Mouse (Mus musculus): ENCODE measurements around the gene Rapsn. TPM values are rescaled to one million over a fixed set of nuclear protein-coding genes. Genes with fewer than 3 reads are reported as not detected.

Rapsn gene
- polyA plus RNA-seq, 1 experiment from 2014 or later, result 0.94 TPM

DNA sequence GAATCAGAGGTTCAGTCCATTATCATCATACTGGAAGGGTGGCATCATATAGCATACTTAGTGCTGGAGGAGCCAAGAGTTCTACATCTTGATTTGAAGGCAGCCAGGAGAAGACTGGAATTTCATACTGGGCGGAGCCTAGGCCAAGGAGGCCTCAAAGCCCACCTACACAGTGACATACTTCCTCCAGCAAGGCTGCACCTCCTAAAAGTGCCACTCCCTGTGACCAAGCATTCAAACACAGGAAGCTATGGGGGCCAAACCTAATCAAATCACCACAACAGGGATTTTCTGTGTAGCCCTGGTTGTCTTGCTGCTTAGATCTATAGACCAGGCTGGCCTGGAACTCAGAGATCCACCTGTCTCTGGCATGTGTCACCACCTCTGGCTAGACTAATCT, 11.5 kb upstream of the Rapsn start:
- 97% methylated on average over 1 of the region's 1 CpGs for WGBS

DNA sequence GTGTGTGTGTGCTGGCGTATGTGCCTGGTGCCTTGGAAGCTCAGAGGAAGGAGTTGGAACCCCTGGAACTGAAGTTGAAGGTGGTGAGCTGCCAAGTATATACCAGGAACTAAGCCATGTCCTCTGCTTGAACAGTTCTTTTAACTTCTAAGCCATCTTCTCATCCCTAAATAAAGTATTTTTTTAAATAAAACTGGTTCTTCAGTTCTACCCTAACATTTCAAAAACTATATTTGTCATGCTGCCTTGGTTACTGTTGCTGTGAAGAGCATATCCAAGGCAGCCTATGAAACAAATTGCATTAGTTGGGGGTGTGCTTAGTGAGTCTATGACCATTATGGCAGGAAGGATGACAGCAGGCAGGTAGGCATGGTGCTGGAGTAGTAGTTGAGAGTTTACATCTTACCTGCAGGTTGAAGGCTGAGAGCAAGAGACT, 10.3 kb upstream of the Rapsn start:
- H3K36me3 ChIP-seq (ENCODE audit: control insufficient read depth, insufficient read depth, low read length), result no peaks in the 10 kb centered on the region
- H3K27ac ChIP-seq (ENCODE audit: low read length), result no peak overlapping the region
- no peaks in the 10 kb centered on the region for H3K9me3 ChIP-seq (ENCODE audit: control insufficient read depth, low read length)
- ATAC-seq, result no peak
- H3K4me1 ChIP-seq (ENCODE audit: control insufficient read depth, insufficient read depth, low read length), result no peaks in the 10 kb centered on the region
- no peak overlapping the region for H3K4me2 ChIP-seq (ENCODE audit: low read depth, low read length)
- H3K9ac ChIP-seq (ENCODE audit: low read depth, low read length), result no peak overlapping the region
- no peaks in the 10 kb centered on the region for H3K27me3 ChIP-seq (replicated peaks; ENCODE audit: control insufficient read depth, insufficient read depth, low read length)
- no peak overlapping the region for H3K4me3 ChIP-seq (ENCODE audit: low read length)
- WGBS, result 97% methylated on average over 1 of the region's 1 CpGs

More for the DNA sequence above, 11.5 kb upstream of the Rapsn start:
- Histone ChIP-seq H3K36me3 (ENCODE audit: control insufficient read depth, insufficient read depth, low read length) (peaks cover 5% of the 10 kb centered on the region; the same call in 1 of the 2 replicates), H3K27ac (ENCODE audit: low read length) (no peak overlapping the region), H3K27me3 (replicated peaks; ENCODE audit: control insufficient read depth, insufficient read depth, low read length) (no peaks in the 10 kb centered on the region), H3K4me2 (ENCODE audit: low read depth, low read length) (no peak overlapping the region), H3K9ac (ENCODE audit: low read depth, low read length) (no peak overlapping the region), H3K9me3 (ENCODE audit: control insufficient read depth, low read length) (no peaks in the 10 kb centered on the region), H3K4me1 (ENCODE audit: control insufficient read depth, insufficient read depth, low read length) (no peaks in the 10 kb centered on the region), H3K4me3 (ENCODE audit: low read length) (no peak overlapping the region)
- ATAC-seq, result no peak

DNA sequence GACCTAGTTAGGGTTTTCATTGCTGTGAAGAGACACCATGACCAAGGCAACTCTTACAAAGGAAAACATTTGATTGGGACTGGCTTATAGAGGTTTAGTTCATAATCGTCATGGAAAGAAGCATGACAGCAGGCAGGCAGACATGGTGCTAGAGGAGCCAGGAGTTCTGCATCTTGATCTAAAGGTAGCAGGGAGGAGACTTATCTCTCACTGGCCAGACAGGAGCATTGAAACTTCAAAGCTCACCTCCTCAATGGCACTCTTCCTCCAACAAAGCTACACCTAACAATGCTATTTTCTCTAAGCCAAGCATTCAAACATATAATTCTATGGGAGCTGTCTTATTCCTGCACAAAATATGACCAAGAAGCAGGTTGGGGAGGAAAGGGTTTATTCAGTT, 8.9 kb upstream of the Rapsn start:
- no peak for ATAC-seq
- Histone ChIP-seq H3K9me3 (ENCODE audit: control insufficient read depth, low read length) (no peaks in the 10 kb centered on the region), H3K9ac (ENCODE audit: low read depth, low read length) (no peak overlapping the region), H3K4me2 (ENCODE audit: low read depth, low read length) (no peak overlapping the region), H3K27ac (ENCODE audit: low read length) (no peak overlapping the region), H3K4me1 (ENCODE audit: control insufficient read depth, insufficient read depth, low read length) (no peaks in the 10 kb centered on the region), H3K36me3 (ENCODE audit: control insufficient read depth, insufficient read depth, low read length) (no peaks in the 10 kb centered on the region), H3K4me3 (ENCODE audit: low read length) (no peak overlapping the region), H3K27me3 (replicated peaks; ENCODE audit: control insufficient read depth, insufficient read depth, low read length) (no peaks in the 10 kb centered on the region)
- WGBS, result 82% methylated on average over 1 of the region's 1 CpGs

DNA sequence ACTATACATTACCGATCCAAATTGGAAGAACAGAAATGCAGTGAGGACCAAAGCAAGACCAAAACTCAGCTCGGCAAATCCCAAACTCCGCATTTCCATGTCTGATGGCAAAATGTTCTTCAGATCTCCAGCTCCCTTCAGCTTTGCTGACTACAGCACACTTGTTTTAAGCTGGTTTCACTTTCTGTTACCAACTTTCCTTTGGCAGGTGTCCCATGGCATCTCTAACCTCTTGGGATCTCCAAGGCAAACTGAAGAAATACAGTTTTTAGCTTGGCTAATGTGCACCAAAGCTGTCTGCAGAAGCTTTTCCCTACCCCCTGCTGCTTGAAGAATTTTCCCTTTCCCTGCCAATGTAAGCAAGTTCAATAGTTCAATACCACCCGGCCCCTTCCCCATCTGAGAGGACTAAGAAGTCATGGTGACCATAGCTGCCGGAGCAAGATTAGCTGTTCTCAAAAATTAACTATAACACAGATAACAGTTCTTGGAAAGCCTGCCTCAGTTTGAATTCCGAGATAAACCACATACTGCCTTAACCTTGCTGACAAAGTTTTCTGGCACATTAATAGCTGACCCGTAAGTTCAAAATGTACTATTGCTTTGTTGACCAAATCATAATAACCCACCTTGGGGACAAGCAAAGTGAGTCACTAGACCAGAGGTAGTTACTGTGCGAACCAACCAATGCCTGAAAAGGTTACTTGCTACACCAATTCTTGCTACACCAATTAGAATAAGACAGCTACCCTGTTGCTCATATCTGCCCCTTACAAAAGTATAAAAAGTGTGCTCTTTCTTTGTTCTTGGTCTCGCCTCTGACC, 7.8 kb upstream of the Rapsn start:
- Histone ChIP-seq H3K9ac (ENCODE audit: low read depth, low read length) (no peak overlapping the region), H3K27ac (ENCODE audit: low read length) (no peak overlapping the region)
- no peak for ATAC-seq

DNA sequence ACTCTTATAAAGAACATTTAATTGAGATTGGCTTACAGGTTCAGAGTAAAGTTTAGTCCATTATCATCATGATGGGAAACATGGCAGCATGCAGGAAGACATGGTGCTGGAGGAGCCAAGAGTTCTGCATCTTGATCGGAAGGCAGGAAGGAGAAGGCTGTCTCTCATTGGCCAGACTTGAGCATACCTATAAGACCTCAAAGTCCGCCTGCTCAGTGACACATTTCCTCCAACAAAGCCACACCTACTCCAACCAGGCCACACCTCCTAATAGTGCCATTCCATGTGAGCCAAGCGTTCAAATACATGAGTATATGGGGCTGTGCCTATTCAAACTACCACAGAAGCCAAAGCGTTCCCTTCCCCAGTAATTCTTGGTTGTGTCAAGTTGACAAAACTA, 4.2 kb upstream of the Rapsn start:
- no peak overlapping the region for H3K4me2 ChIP-seq (ENCODE audit: low read depth, low read length)
- no peak overlapping the region for H3K27ac ChIP-seq (ENCODE audit: low read length)
- no peaks in the 10 kb centered on the region for H3K27me3 ChIP-seq (replicated peaks; ENCODE audit: control insufficient read depth, insufficient read depth, low read length)
- no peak for ATAC-seq
- no peak overlapping the region for H3K4me3 ChIP-seq (ENCODE audit: low read length)
- H3K4me1 ChIP-seq (ENCODE audit: control insufficient read depth, insufficient read depth, low read length), result no peaks in the 10 kb centered on the region
- H3K9ac ChIP-seq (ENCODE audit: low read depth, low read length), result no peak overlapping the region
- no peaks in the 10 kb centered on the region for H3K36me3 ChIP-seq (ENCODE audit: control insufficient read depth, insufficient read depth, low read length)
- no peaks in the 10 kb centered on the region for H3K9me3 ChIP-seq (ENCODE audit: control insufficient read depth, low read length)
- 80% methylated on average over 4 of the region's 4 CpGs for WGBS

More for the DNA sequence above, 7.8 kb upstream of the Rapsn start:
- Histone ChIP-seq H3K4me2 (ENCODE audit: low read depth, low read length) (no peak overlapping the region), H3K4me1 (ENCODE audit: control insufficient read depth, insufficient read depth, low read length) (no peaks in the 10 kb centered on the region), H3K36me3 (ENCODE audit: control insufficient read depth, insufficient read depth, low read length) (no peaks in the 10 kb centered on the region), H3K27me3 (replicated peaks; ENCODE audit: control insufficient read depth, insufficient read depth, low read length) (no peaks in the 10 kb centered on the region), H3K9me3 (ENCODE audit: control insufficient read depth, low read length) (no peaks in the 10 kb centered on the region), H3K4me3 (ENCODE audit: low read length) (no peak overlapping the region)
- 83% methylated on average over 9 of the region's 9 CpGs for WGBS

DNA sequence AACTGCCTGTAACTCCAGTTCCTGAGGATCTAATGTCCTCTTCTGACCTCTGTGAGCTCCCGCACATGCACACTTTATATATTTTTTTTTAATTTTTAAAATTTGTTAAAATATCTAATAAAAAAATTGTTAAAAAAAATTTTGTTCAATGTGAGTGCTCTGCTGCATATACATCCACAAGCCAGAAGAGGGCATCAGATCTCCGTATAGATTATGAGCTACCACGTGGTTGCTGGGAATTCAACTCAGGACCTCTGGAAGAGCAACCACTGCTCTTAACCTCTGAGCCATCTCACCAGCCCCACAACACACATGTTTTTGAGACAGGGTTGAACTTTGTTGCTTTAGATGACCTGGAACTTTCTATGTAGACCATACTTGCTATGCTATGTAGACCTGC, 2.4 kb upstream of the Rapsn start:
- Histone ChIP-seq H3K4me1 (ENCODE audit: control insufficient read depth, insufficient read depth, low read length) (no peaks in the 10 kb centered on the region), H3K9ac (ENCODE audit: low read depth, low read length) (no peak overlapping the region), H3K27me3 (replicated peaks; ENCODE audit: control insufficient read depth, insufficient read depth, low read length) (no peaks in the 10 kb centered on the region), H3K36me3 (ENCODE audit: control insufficient read depth, insufficient read depth, low read length) (no peaks in the 10 kb centered on the region), H3K9me3 (ENCODE audit: control insufficient read depth, low read length) (no peaks in the 10 kb centered on the region), H3K27ac (ENCODE audit: low read length) (no peak overlapping the region), H3K4me3 (ENCODE audit: low read length) (no peak overlapping the region), H3K4me2 (ENCODE audit: low read depth, low read length) (no peak overlapping the region)
- WGBS, result 25% methylated on average over 3 of the region's 3 CpGs
- ATAC-seq, result no peak

DNA sequence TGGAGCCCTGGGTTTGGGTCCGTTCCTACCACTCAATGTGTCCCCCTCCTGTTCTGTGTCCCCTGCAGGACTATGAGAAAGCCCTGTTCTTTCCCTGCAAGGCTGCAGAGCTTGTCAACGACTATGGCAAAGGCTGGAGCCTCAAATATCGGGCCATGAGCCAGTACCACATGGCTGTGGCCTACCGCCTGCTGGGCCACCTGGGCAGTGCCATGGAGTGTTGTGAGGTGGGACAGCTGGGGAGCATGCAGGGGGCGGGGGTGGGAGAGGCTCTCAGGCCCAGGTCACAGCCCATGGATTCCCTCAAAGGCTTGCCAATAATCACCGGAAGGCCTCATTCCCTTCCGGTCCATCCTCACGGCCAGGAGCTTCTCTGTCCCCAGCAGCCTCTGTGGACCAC, 6.4 kb downstream of the Rapsn start:
- Histone ChIP-seq H3K9me3 (ENCODE audit: control insufficient read depth, low read length) (no peaks in the 10 kb centered on the region), H3K4me3 (ENCODE audit: low read length) (no peak overlapping the region), H3K9ac (ENCODE audit: low read depth, low read length) (no peak overlapping the region), H3K27me3 (replicated peaks; ENCODE audit: control insufficient read depth, insufficient read depth, low read length) (no peaks in the 10 kb centered on the region), H3K4me2 (ENCODE audit: low read depth, low read length) (no peak overlapping the region), H3K27ac (ENCODE audit: low read length) (no peak overlapping the region), H3K4me1 (ENCODE audit: control insufficient read depth, insufficient read depth, low read length) (no peaks in the 10 kb centered on the region), H3K36me3 (ENCODE audit: control insufficient read depth, insufficient read depth, low read length) (no peaks in the 10 kb centered on the region)
- ATAC-seq, result no peak
- 80% methylated on average over 8 of the region's 8 CpGs for WGBS

DNA sequence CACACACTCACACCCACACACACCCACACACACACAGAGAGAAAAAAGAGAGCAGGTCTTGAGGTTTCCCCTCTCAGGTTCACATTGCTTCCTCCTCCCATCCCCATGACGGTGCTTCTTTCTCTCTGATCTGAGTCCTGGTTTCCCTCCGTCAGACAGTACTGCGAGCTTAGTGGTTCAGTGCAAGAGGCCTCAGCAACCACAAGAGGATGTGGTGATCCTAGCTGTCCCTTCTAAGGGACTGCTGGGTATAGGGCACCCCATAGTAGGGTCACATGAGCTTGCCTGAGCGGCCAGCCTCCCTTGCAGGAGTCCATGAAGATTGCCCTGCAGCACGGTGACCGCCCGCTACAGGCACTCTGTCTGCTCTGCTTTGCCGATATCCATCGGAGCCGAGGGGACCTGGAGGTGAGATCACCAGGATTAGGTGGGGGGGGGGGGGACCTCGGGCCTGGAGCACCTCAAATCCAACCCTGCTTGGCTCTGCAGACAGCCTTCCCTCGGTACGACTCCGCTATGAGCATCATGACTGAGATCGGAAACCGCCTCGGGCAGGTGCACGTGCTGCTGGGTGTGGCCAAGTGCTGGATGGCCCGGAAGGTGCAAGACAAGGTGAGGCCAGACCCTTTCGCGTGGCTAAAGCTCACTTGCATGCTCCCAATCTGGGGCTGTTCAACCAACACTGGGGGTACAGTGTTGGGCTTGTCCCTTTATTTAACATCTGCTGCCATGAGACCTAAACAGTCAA, 7.4 kb downstream of the Rapsn start:
- Histone ChIP-seq H3K9me3 (ENCODE audit: control insufficient read depth, low read length) (no peaks in the 10 kb centered on the region), H3K27me3 (replicated peaks; ENCODE audit: control insufficient read depth, insufficient read depth, low read length) (no peaks in the 10 kb centered on the region), H3K9ac (ENCODE audit: low read depth, low read length) (no peak overlapping the region), H3K4me1 (ENCODE audit: control insufficient read depth, insufficient read depth, low read length) (no peaks in the 10 kb centered on the region), H3K4me3 (ENCODE audit: low read length) (no peak overlapping the region), H3K36me3 (ENCODE audit: control insufficient read depth, insufficient read depth, low read length) (no peaks in the 10 kb centered on the region), H3K27ac (ENCODE audit: low read length) (no peak overlapping the region), H3K4me2 (ENCODE audit: low read depth, low read length) (no peak overlapping the region)
- WGBS, result 63% methylated on average over 21 of the region's 21 CpGs
- no peak for ATAC-seq

DNA sequence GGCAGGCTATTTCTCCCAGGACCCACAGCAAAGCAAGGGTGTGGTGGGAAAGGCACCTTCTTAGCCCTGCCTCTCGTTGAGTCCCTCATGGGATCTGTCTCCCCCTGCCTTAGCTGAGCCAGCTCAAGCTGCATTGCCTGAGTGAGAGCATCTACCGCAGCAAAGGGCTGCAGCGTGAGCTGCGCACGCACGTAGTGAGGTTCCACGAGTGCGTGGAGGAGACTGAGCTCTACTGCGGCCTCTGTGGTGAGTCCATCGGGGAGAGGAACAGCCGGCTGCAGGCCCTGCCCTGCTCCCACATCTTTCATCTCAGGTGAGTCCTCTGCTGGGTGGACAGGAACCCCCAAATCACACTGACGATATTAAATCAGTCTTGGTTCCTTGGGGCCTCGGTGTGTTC, 9.3 kb downstream of the Rapsn start:
- Histone ChIP-seq H3K27ac (ENCODE audit: low read length) (no peak overlapping the region), H3K9me3 (ENCODE audit: control insufficient read depth, low read length) (no peaks in the 10 kb centered on the region), H3K9ac (ENCODE audit: low read depth, low read length) (no peak overlapping the region), H3K4me2 (ENCODE audit: low read depth, low read length) (no peak overlapping the region), H3K4me3 (ENCODE audit: low read length) (no peak overlapping the region), H3K36me3 (ENCODE audit: control insufficient read depth, insufficient read depth, low read length) (no peaks in the 10 kb centered on the region), H3K4me1 (ENCODE audit: control insufficient read depth, insufficient read depth, low read length) (no peaks in the 10 kb centered on the region), H3K27me3 (replicated peaks; ENCODE audit: control insufficient read depth, insufficient read depth, low read length) (no peaks in the 10 kb centered on the region)
- WGBS, result 78% methylated on average over 13 of the region's 13 CpGs
- no peak for ATAC-seq

All from intestine, embryonic 16.5 days (tissue).